Mouse (Mus musculus) cerebellum, adult (tissue): Measurements from ENCODE around the gene Fggy.
A peak's percentile ranks its signal among the peaks of the same experiment; 100 is the strongest.

Experiments used
- ATAC-seq: cut with Nextera tagmentation; 2 replicates; pipeline ENCODE4 v1.9.2; 2017; ENCODE audit warnings: mild to moderate bottlenecking, moderate library complexity, mixed read lengths; ENCODE audit not compliant: insufficient number of reproducible peaks, low FRiP score, low TSS enrichment

Gene Fggy

GRCm38 (mm10) chr4:95588722-95589283 lies 31.5 kb downstream of the Fggy start:
- no peak for ATAC-seq

GRCm38 (mm10) chr4:95590878-95591277 lies 33.6 kb downstream of the Fggy start:
- no peak for ATAC-seq

DNA sequence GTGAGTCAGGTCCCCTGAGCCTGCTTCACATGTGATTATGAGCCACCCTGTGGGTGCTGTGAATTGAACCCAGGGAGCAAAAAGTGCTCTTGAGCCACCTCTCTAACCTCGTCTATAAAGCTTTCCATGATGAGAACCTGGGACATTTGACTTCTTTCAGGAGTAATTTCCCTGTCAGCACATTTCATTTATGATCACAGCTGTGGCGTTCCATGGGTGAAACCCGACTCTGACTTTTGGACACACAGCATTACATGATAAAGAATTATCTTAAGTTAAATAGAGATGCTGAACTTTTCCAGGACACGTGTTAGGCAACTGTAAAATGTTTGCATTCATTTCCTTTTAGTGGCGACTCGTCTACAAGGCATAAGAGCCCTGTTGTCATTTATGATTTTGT lies 39.9 kb downstream of the Fggy start:
- ATAC-seq: no peak

- ATAC-seq: no peak
Observed at GRCm38 (mm10) chr4:95601776-95602175, 44.5 kb downstream of the Fggy start.

GRCm38 (mm10) chr4:95603254-95603653 lies 45.9 kb downstream of the Fggy start:
- no peak for ATAC-seq

- ATAC-seq: no peak
Observed at GRCm38 (mm10) chr4:95610663-95611062, 53.4 kb downstream of the Fggy start.

DNA sequence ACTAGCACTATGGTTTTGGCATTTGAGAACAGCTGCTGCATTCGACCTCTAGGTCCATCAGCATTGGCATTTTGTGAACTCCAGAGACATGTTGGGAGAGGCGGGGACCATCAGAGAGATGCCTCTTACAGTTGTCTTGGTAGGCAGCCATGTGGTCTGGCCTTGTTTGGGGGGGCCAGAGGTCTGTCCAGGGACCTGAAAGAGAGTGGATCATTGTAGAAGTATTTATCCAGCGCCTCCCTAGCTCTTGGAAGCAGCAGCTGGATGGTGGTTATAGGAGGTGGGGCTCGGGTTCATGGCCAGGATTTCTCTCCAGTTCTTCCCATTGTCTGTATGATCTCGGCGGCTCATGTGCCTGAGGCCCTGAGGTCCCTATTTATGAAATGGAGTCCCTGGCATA lies 54.1 kb downstream of the Fggy start:
- no peak for ATAC-seq

DNA sequence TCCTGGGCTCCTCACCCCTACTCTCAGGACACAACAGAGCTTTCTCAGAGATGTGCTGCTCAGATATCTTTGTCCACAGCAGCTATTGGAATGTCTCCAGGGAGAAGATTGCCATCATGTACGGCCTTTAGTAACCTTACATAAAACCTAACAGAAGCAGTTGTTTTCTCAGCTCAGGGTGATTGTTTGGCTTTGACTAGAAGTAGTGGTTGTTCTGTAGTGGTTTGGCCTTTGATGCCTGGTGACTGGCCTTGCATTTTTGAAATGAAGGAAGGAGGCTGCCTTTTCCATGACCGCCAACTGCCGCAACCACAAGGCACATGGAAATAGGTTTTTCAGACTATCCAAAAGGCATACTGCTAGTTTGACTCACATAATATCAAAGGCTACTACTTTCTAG lies 63.7 kb downstream of the Fggy start:
- ATAC-seq: no peak

DNA sequence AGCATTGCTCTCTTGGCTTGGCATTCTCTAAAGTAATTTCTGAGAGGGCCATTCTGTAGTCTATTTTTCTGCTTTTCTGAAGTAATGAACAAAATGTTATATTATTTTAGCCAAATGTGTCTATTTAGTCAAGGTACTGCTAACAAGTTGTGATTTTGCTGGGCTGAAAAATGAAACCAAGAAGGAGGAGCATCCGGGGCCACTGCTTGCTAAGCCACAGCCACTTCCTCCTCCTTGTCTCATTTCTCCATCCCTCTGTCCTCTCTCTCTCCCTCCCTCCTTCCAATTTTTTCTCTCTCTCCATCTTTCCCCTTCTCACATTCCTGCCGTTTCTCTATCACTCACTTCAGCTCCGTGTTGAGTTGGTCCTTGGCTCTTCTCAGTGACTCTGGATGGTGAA lies 67.4 kb downstream of the Fggy start:
- no peak for ATAC-seq

- ATAC-seq: no peak
Observed at GRCm38 (mm10) chr4:95625651-95626050, 68.3 kb downstream of the Fggy start.

GRCm38 (mm10) chr4:95626186-95626585 lies 68.9 kb downstream of the Fggy start:
- ATAC-seq: no peak

- ATAC-seq: no peak
Observed at GRCm38 (mm10) chr4:95634903-95635302, 77.6 kb downstream of the Fggy start.

- ATAC-seq: peak; percentile 88
Observed at GRCm38 (mm10) chr4:95636937-95637749, 79.8 kb downstream of the Fggy start.

- ATAC-seq: peak; percentile 4; the same call in 1 of the 2 replicates
Observed at GRCm38 (mm10) chr4:95638063-95638462, 80.8 kb downstream of the Fggy start.

DNA sequence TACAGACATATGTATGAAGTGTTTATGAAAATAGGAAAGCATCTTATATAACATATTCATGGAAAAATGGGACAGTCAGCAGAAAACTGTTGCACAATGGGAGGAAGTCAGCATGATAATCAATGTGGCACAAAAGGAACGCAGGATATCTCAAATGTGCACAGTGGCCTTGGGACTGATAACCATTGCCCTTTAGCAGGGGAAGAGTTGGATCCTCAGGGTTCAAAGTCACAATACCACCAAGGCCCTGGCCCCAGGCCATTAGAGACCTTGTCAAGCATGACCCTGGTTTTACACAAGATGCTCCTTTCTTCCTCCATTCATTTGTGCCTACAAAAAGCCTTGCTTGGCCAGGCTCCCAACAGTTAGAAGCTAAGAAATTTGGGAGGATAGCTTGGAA lies 83.5 kb downstream of the Fggy start:
- ATAC-seq: no peak

DNA sequence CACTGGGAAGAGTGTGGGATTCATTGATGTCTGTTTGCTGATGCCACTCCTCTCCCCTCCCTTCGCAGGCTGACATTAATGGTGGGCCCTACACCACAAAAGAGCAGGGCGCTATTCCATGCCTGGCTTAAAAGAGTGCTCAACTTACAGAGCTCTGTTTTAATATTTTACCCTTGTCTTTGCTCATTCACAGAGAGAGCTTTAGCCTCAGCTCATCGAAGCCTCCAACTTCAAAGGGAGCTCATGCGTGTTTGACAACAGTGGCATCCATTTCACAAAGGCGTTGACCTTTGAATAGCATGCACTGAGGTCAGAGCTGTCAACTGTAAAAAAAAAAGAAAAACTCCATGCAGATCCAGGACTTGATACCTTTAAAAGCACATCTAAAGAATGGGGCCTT lies 86.7 kb downstream of the Fggy start:
- ATAC-seq: no peak

- ATAC-seq: no peak
Observed at GRCm38 (mm10) chr4:95648801-95649551, 91.7 kb downstream of the Fggy start.

DNA sequence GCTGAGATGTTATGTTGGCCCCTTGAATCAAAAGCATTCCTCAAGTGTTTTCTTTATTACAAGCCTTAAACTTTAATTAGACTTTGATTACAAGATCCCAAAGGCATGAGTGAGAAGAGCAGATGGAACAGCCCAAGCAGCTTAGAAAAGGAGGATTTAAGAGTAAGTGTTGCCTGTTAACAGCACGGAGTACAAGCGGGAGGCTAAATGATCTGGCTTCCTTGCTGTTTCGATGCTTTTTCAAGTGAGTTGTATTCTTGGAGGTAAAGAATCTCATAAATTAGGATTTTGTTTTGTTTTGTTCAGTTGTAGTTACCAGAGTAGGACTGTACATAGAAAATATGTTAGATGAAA lies 92.2 kb downstream of the Fggy start:
- ATAC-seq: no peak

GRCm38 (mm10) chr4:95649980-95650379 lies 92.7 kb downstream of the Fggy start:
- no peak for ATAC-seq

- ATAC-seq: no peak
Observed at GRCm38 (mm10) chr4:95652044-95652443, 94.7 kb downstream of the Fggy start.

DNA sequence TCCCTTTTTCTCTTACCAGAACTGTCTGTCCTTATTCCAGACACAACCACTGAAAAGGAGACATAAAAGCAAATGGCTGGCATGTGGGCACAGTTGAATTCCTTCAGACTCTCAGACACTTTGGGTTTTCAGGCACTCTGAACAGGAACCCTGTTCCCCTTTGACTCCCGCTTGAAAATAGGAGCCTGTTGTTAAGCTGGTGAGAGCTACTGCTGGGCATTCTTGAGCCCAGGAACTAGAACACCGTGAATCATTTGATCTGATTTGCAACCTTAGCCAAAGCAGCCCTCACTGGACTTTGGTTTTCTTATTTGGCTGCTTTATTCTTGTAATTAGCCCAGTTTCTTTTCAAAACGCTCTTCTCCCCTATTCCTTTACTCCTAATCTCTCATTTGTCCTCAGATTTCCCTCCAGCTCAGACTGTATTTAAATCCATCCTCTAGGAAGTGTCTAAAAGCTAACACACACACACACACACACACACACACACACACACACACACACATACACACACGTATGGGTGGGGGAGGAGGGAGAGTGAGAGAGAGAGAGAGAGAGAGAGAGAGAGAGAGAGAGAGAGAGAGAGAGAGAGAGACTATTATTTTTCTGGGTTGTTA lies 96.1 kb downstream of the Fggy start:
- ATAC-seq: no peak
